Mouse (Mus musculus) gastrocnemius, postnatal 4 days (tissue): ENCODE measurements around the gene Trim23. TPM values are rescaled to one million over a fixed set of nuclear protein-coding genes. Genes with fewer than 3 reads are reported as not detected.
"Not testable (repeated sequence)": the region's sequence is repeated elsewhere in the genome, so short reads cannot be mapped to it uniquely, and the experiment has no call there.

Experiments
- DNase-seq, 2 experiments: peaks; one replicate each; pipeline ENCODE4 v3.0.0; 2021 to 2022; ENCODE audit warnings: low spot score in 2 of 2, mixed read lengths in 2 of 2
- long read RNA-seq, 2 experiments: library from polyadenylated mRNA; stranded (forward); transcript quantifications; one replicate each; pipeline ENCODE4 v2.0.0; 2021
- total RNA-seq, 2 experiments: library from RNA; stranded (reverse); gene quantifications; 2 replicates each; pipeline ENCODE4 v1.2.3; 2021

Gene Trim23
- 10 to 100 TPM; 19.7 to 23.0 TPM for total RNA-seq
- long read RNA-seq, experiment 1, transcript Trim23-201 (11 exons, 3,416 nt) = major isoform, 9 of 11 reads
- long read RNA-seq, experiment 1, partial matches to known transcripts = 0 of 11 reads
- long read RNA-seq, experiment 1, other reads (novel, unspliced or antisense) = 2 of 11 reads
- long read RNA-seq, experiment 2, transcript Trim23-201 (11 exons, 3,416 nt) = major isoform, 12 of 21 reads
- long read RNA-seq, experiment 2, partial matches to known transcripts = 6 of 21 reads
- long read RNA-seq, experiment 2, other reads (novel, unspliced or antisense) = 3 of 21 reads

- DNase-seq = peak; percentile 90 to 98
These were observed at the start of gene Trim23 for GRCm38 (mm10) chr13:104178650-104179121. TSS of gene Trim23 (plus strand) at chr13:104178797.

- no peak for DNase-seq
These were observed 46.0 kb upstream of the Trim23 start for GRCm38 (mm10) chr13:104132561-104132960.

GRCm38 (mm10) chr13:104134510-104135085 is 44.0 kb upstream of the Trim23 start:
- no peak for DNase-seq

GRCm38 (mm10) chr13:104139369-104140209 is 39.0 kb upstream of the Trim23 start:
- peak; percentile 61 to 79 for DNase-seq

GRCm38 (mm10) chr13:104144871-104145270 is 33.7 kb upstream of the Trim23 start:
- DNase-seq = no peak

GRCm38 (mm10) chr13:104145646-104146045 is 33.0 kb upstream of the Trim23 start:
- DNase-seq = no peak

- DNase-seq = no peak
These were observed 24.4 kb upstream of the Trim23 start for GRCm38 (mm10) chr13:104154180-104154579.

GRCm38 (mm10) chr13:104155106-104155505 is 23.5 kb upstream of the Trim23 start:
- no peak for DNase-seq

GRCm38 (mm10) chr13:104155686-104156085 is 22.9 kb upstream of the Trim23 start:
- no peak for DNase-seq

GRCm38 (mm10) chr13:104171711-104172110 is 6.9 kb upstream of the Trim23 start:
- DNase-seq = no peak

- DNase-seq = no peak
These were observed 6.1 kb upstream of the Trim23 start for GRCm38 (mm10) chr13:104172498-104172897.

GRCm38 (mm10) chr13:104176874-104177273 is 1.7 kb upstream of the Trim23 start:
- no peak for DNase-seq

GRCm38 (mm10) chr13:104177796-104178649 is 574 bp upstream of the Trim23 start, which contains the start of gene Trappc13:
TSS of gene Trappc13 (minus strand) at chr13:104178469.
- DNase-seq = peak; percentile 70 to 85

- no peak for DNase-seq
These were observed 735 bp downstream of the Trim23 start for GRCm38 (mm10) chr13:104179176-104179888.

- DNase-seq = no peak
These were observed 8.8 kb downstream of the Trim23 start for GRCm38 (mm10) chr13:104187357-104187756.

- not testable (repeated sequence) for DNase-seq
These were observed 17.3 kb downstream of the Trim23 start for GRCm38 (mm10) chr13:104195891-104196290.

GRCm38 (mm10) chr13:104204313-104204712 is 25.7 kb downstream of the Trim23 start:
- no peak for DNase-seq

- DNase-seq = no peak
These were observed 48.9 kb downstream of the Trim23 start for GRCm38 (mm10) chr13:104227478-104227877.

GRCm38 (mm10) chr13:104228384-104229066 is 49.9 kb downstream of the Trim23 start, which contains the start of the genes Cenpk and Ppwd1:
TSS of gene Cenpk (plus strand) at chr13:104228611.
TSS of gene Ppwd1 (minus strand) at chr13:104228843.
- peak; percentile 91 to 96 for DNase-seq
